Mouse (Mus musculus): ENCODE data around the gene Focad. TPM values are rescaled to one million over a fixed set of nuclear protein-coding genes. Genes with fewer than 3 reads are reported as not detected.

Focad gene
- polyA plus RNA-seq, 1 experiment = 10.3 TPM

DNA sequence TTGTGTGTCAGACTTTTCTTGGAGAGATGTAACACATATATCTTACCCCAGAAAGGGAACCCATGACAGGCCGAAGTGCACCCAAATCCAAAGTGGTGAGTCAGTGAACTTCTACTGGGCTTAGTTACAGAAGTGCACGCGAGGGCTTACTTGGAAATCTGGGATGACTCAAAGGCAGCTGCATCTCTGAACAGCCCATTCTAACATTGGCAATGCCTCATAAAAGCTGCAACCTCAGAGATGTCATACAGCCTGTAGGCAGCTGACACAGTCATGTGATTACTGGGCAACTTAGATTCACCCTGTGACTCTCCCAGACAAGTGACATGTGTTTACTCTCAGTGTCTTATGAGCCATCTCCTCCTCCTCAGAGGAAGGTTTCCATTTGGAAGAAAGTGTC is 119.5 kb downstream of the Focad start:
- no peaks in the 10 kb centered on the region for H3K36me3 ChIP-seq (ENCODE audit: control insufficient read depth, insufficient read depth)
- no peaks in the 10 kb centered on the region for H3K79me3 ChIP-seq (ENCODE audit: low read depth)
- no peaks in the 10 kb centered on the region for H3K27me3 ChIP-seq (ENCODE audit: control insufficient read depth, insufficient read depth, insufficient read length)
- H3K79me2 ChIP-seq (ENCODE audit: control insufficient read depth, insufficient read depth) = no peaks in the 10 kb centered on the region
- TF ChIP-seq CEBPB (IDR thresholded peaks at IDR 0.05; ENCODE audit: low read depth) (no peak), USF1 (IDR thresholded peaks at IDR 0.05; ENCODE audit: low read depth) (peak; percentile 89), MYOD1 (IDR thresholded peaks at IDR 0.05; ENCODE audit: control insufficient read depth, insufficient read length, low read depth) (peak; percentile 82), CTCF (IDR thresholded peaks at IDR 0.05; ENCODE audit: control insufficient read depth, insufficient read depth, insufficient read length) (no peak)
- no peak overlapping the region for H3K4me3 ChIP-seq (ENCODE audit: insufficient read depth, poor library complexity, severe bottlenecking)
- no peak overlapping the region for H3ac ChIP-seq (ENCODE audit: control insufficient read depth, insufficient read length, low read depth)

DNA sequence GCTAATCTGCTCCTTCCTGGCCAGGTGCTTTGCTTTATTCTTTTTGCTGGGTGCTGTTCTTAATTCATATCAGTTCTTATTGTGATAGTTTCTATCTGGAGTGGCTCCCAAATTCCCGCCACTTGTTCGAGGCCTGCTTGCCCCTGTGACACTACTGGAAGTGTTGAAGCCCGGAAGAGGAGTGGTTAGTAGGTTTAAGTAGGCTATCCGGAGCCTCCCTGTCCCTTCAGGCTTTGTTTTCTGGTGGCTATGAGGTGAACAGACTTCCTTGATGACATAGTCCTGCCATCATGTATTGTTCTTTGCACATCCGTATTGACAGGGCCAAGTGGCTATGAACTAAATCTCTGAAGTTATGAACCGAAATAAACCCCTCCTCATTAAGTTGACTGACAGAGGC is 123.9 kb downstream of the Focad start:
- H3K27me3 ChIP-seq (ENCODE audit: control insufficient read depth, insufficient read depth, insufficient read length) = no peaks in the 10 kb centered on the region
- TF ChIP-seq CEBPB (IDR thresholded peaks at IDR 0.05; ENCODE audit: low read depth) = no peak
- no peak for TF ChIP-seq MYOG (IDR thresholded peaks at IDR 0.05; ENCODE audit: control insufficient read depth, extremely low read depth, insufficient read length)
- TF ChIP-seq MAX (IDR thresholded peaks at IDR 0.05) = no peak
- no peak for TF ChIP-seq MYOD1 (IDR thresholded peaks at IDR 0.05; ENCODE audit: control insufficient read depth, insufficient read length, low read depth)
- TF ChIP-seq CTCF (IDR thresholded peaks at IDR 0.05; ENCODE audit: control insufficient read depth, insufficient read depth, insufficient read length) = no peak
- no peak for TF ChIP-seq FOSL1 (IDR thresholded peaks at IDR 0.05; ENCODE audit: insufficient read depth, low read length, poor library complexity, severe bottlenecking)
- no peak for TF ChIP-seq USF1 (IDR thresholded peaks at IDR 0.05; ENCODE audit: low read depth)
- no peaks in the 10 kb centered on the region for H3K79me2 ChIP-seq (ENCODE audit: control insufficient read depth, insufficient read depth)
- no peak overlapping the region for H3ac ChIP-seq (ENCODE audit: control insufficient read depth, insufficient read length, low read depth)
- H3K36me3 ChIP-seq (ENCODE audit: control insufficient read depth, insufficient read depth) = no peaks in the 10 kb centered on the region
- no peaks in the 10 kb centered on the region for H3K79me3 ChIP-seq (ENCODE audit: low read depth)
- no peak overlapping the region for H3K4me3 ChIP-seq (ENCODE audit: insufficient read depth, poor library complexity, severe bottlenecking)

DNA sequence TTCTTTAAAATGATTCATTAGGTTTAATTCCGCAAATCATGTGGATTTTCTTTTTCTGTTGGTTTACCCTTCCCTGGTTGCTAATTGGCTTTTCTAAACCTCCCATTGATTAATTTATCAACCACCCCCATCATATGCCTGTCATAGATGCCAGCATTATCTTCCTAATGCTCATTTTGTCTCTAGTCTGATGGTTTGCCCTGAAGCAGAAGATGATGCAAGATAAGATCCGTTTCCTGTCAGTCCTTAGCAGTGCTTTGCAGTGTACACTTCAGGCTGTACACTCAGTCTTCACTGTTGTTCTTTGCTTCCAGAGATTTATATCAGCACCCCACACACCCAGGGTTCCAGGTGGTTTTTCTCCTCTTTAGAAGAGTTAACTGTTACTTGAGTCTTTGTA is 124.4 kb downstream of the Focad start:
- H3ac ChIP-seq (ENCODE audit: control insufficient read depth, insufficient read length, low read depth) = no peak overlapping the region
- no peaks in the 10 kb centered on the region for H3K27me3 ChIP-seq (ENCODE audit: control insufficient read depth, insufficient read depth, insufficient read length)
- TF ChIP-seq MYOG (IDR thresholded peaks at IDR 0.05; ENCODE audit: control insufficient read depth, extremely low read depth, insufficient read length) (no peak), CTCF (IDR thresholded peaks at IDR 0.05; ENCODE audit: control insufficient read depth, insufficient read depth, insufficient read length) (no peak), MYOD1 (IDR thresholded peaks at IDR 0.05; ENCODE audit: control insufficient read depth, insufficient read length, low read depth) (no peak), MAX (IDR thresholded peaks at IDR 0.05) (no peak), USF1 (IDR thresholded peaks at IDR 0.05; ENCODE audit: low read depth) (no peak), FOSL1 (IDR thresholded peaks at IDR 0.05; ENCODE audit: insufficient read depth, low read length, poor library complexity, severe bottlenecking) (no peak), CEBPB (IDR thresholded peaks at IDR 0.05; ENCODE audit: low read depth) (no peak)

DNA sequence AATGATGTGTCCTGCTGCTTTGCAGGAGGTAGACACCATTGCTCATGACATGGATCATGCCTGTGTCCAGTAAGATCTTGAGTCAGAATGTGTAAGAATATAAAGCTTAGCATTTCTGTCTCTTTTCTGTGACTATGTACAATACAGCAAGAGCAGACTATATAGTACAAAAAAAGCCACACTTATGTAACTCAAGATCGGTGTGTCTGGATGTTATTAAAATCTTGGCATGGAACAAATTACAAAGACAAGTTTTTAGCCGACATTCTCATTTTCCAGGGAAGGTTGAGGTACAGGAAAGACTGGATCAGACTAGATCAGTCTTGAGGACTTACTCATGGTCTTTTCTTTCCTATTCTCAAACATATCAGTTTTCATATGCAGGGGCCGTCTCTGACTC is 136.9 kb downstream of the Focad start:
- Histone ChIP-seq H3K27me3 (ENCODE audit: control insufficient read depth, insufficient read depth, insufficient read length) (no peaks in the 10 kb centered on the region), H3ac (ENCODE audit: control insufficient read depth, insufficient read length, low read depth) (no peak overlapping the region), H3K36me3 (ENCODE audit: control insufficient read depth, insufficient read depth) (no peaks in the 10 kb centered on the region), H3K79me3 (ENCODE audit: low read depth) (no peaks in the 10 kb centered on the region), H3K79me2 (ENCODE audit: control insufficient read depth, insufficient read depth) (no peaks in the 10 kb centered on the region), H3K4me3 (ENCODE audit: insufficient read depth, poor library complexity, severe bottlenecking) (no peak overlapping the region)
- no peak for TF ChIP-seq USF1 (IDR thresholded peaks at IDR 0.05; ENCODE audit: low read depth)
- no peak for TF ChIP-seq MYOG (IDR thresholded peaks at IDR 0.05; ENCODE audit: control insufficient read depth, extremely low read depth, insufficient read length)
- TF ChIP-seq FOSL1 (IDR thresholded peaks at IDR 0.05; ENCODE audit: insufficient read depth, low read length, poor library complexity, severe bottlenecking) = no peak
- TF ChIP-seq CTCF (IDR thresholded peaks at IDR 0.05; ENCODE audit: control insufficient read depth, insufficient read depth, insufficient read length) = no peak
- no peak for TF ChIP-seq CEBPB (IDR thresholded peaks at IDR 0.05; ENCODE audit: low read depth)
- TF ChIP-seq MAX (IDR thresholded peaks at IDR 0.05) = no peak
- no peak for TF ChIP-seq MYOD1 (IDR thresholded peaks at IDR 0.05; ENCODE audit: control insufficient read depth, insufficient read length, low read depth)

More for the DNA sequence above, 124.4 kb downstream of the Focad start:
- H3K4me3 ChIP-seq (ENCODE audit: insufficient read depth, poor library complexity, severe bottlenecking) = no peak overlapping the region
- H3K79me3 ChIP-seq (ENCODE audit: low read depth) = no peaks in the 10 kb centered on the region
- H3K36me3 ChIP-seq (ENCODE audit: control insufficient read depth, insufficient read depth) = no peaks in the 10 kb centered on the region
- H3K79me2 ChIP-seq (ENCODE audit: control insufficient read depth, insufficient read depth) = no peaks in the 10 kb centered on the region

DNA sequence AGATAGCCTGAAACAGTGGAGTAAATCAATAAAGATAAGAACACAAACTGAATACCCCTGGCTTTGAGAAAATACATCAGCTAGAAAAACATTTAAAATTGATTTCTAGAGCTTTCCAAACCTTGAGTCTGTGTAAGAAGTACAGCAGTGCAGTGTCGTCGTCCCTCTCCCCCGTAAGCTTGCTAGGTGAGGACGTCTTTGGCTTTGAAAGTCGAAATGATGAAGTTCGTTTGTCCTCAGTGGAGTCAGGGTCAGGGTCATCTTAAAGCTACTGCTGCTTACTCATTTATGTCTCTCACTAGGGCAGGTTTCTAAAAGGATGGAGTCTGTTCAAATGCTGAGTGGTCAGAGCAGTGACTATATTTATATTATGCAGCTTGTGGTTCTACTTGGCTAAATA is 141.5 kb downstream of the Focad start:
- H3K4me3 ChIP-seq (ENCODE audit: insufficient read depth, poor library complexity, severe bottlenecking) = no peak overlapping the region
- H3K36me3 ChIP-seq (ENCODE audit: control insufficient read depth, insufficient read depth) = no peaks in the 10 kb centered on the region
- no peak overlapping the region for H3ac ChIP-seq (ENCODE audit: control insufficient read depth, insufficient read length, low read depth)
- H3K27me3 ChIP-seq (ENCODE audit: control insufficient read depth, insufficient read depth, insufficient read length) = no peaks in the 10 kb centered on the region
- TF ChIP-seq USF1 (IDR thresholded peaks at IDR 0.05; ENCODE audit: low read depth) (no peak), FOSL1 (IDR thresholded peaks at IDR 0.05; ENCODE audit: insufficient read depth, low read length, poor library complexity, severe bottlenecking) (no peak), CTCF (IDR thresholded peaks at IDR 0.05; ENCODE audit: control insufficient read depth, insufficient read depth, insufficient read length) (no peak), MAX (IDR thresholded peaks at IDR 0.05) (no peak), MYOD1 (IDR thresholded peaks at IDR 0.05; ENCODE audit: control insufficient read depth, insufficient read length, low read depth) (no peak), CEBPB (IDR thresholded peaks at IDR 0.05; ENCODE audit: low read depth) (no peak), MYOG (IDR thresholded peaks at IDR 0.05; ENCODE audit: control insufficient read depth, extremely low read depth, insufficient read length) (no peak)
- H3K79me2 ChIP-seq (ENCODE audit: control insufficient read depth, insufficient read depth) = no peaks in the 10 kb centered on the region
- H3K79me3 ChIP-seq (ENCODE audit: low read depth) = no peaks in the 10 kb centered on the region
